In genomic region chr8:84167696-84168095, GRCm38 (mm10) we compare ENCODE assay signal across 20 mouse cellular contexts. TPM values are rescaled to one million over a fixed set of nuclear protein-coding genes. Genes with fewer than 3 reads are reported as not detected.
A peak's percentile ranks its signal among the peaks of the same experiment; 100 is the strongest.
DNase-seq lines count a peak whose midpoint lies in the region; ATAC-seq lines count a peak whose summit lies in the region.
"Had no signal": no experiment of that assay in that cellular context is flagged by ENCODE, and none has a peak within 500 bp of the region (broad histone marks: within the 10 kb centered on the region; RNA-seq: fewer than 3 reads in every experiment).

No protein-coding gene starts in this region.

- H3K27me3 ChIP-seq in heart, embryonic 14.5 days (ENCODE audit: control insufficient read depth, insufficient read depth, low read length) = no peaks in the 10 kb centered on the region
- 0 out of 2 replicates have a peak, but pooled peaks cover 3% of the 10 kb centered on the region for H3K27me3 ChIP-seq in liver, embryonic 13.5 days
- H3K27me3 ChIP-seq: forebrain, embryonic 13.5 days; heart, embryonic 12.5 days had no signal

- H3K4me2 ChIP-seq in heart, embryonic 14.5 days (ENCODE audit: low read length) = no peak overlapping the region
- H3K4me2 ChIP-seq in liver, embryonic 13.5 days = no peak overlapping the region
- H3K4me2 ChIP-seq: forebrain, embryonic 13.5 days; heart, embryonic 12.5 days had no signal

- H3K4me3 ChIP-seq in heart, embryonic 14.5 days (ENCODE audit: control insufficient read depth in 1 of 2, insufficient read depth in 1 of 2, low read depth in 1 of 2, low read length in 2 of 2) = no peak overlapping the region
- no peak overlapping the region for H3K4me3 ChIP-seq in liver, embryonic 13.5 days (replicated peaks)
- H3K4me3 ChIP-seq: embryonic facial prominence, embryonic 10.5 days; forebrain, embryonic 13.5 days; gastrocnemius, adult 2 months; heart, embryonic 12.5 days had no signal

- peaks cover 14 to 24% of the 10 kb centered on the region in 2 experiments for H3K4me1 ChIP-seq in heart, embryonic 14.5 days (ENCODE audit: control insufficient read depth in 2 of 2, insufficient read depth in 2 of 2, low read length in 2 of 2)
- H3K4me1 ChIP-seq in liver, embryonic 13.5 days (replicated peaks) = peaks cover 9% of the 10 kb centered on the region; the same call in 1 of the 2 replicates
- H3K4me1 ChIP-seq: embryonic facial prominence, embryonic 10.5 days; forebrain, embryonic 13.5 days had no signal

- no peak for DNase-seq in heart, postnatal 10 days
- no peak for DNase-seq in liver, embryonic 13.5 days
- DNase-seq in liver = no peak
- DNase-seq in gastrocnemius, postnatal 36 days = no peak
- DNase-seq: adrenal gland, adult 2 months; adrenal gland, postnatal 25 days; cerebellum, adult 18-20 months; cerebellum, adult 9-11 months; cerebellum, postnatal 36 days; gastrocnemius, adult 2 months; gastrocnemius, postnatal 25 days; heart, adult 11 months; heart, postnatal 14 days had no signal

- intact Hi-C loops in heart, postnatal 10 days (cut with DNase I) = no loop called here
- intact Hi-C loops in gastrocnemius, postnatal 36 days (cut with DNase I) = no loop called here

- H3K27ac ChIP-seq in heart, embryonic 14.5 days (replicated peaks in 1 of 2; ENCODE audit: control insufficient read depth in 1 of 2, insufficient read depth in 1 of 2, low read depth in 2 of 2, low read length in 2 of 2) = no peak overlapping the region
- no peak overlapping the region for H3K27ac ChIP-seq in liver, embryonic 13.5 days
- H3K27ac ChIP-seq: embryonic facial prominence, embryonic 10.5 days; forebrain, embryonic 13.5 days; gastrocnemius, adult 2 months; hindbrain, postnatal 0 days had no signal

- WGBS in heart, embryonic 14.5 days = 62% methylated on average over 2 of the region's 2 CpGs
- 48% methylated on average over 2 of the region's 2 CpGs for WGBS in liver, embryonic 13.5 days (ENCODE audit: insufficient replicate concordance)

- peak overlapping the region; percentile 21; the same call in 1 of the 2 replicates for H3K9ac ChIP-seq in heart, embryonic 14.5 days (ENCODE audit: low read length)
- H3K9ac ChIP-seq in liver, embryonic 13.5 days = no peak overlapping the region
- H3K9ac ChIP-seq: forebrain, embryonic 13.5 days; heart, embryonic 12.5 days had no signal

- H3K36me3 ChIP-seq in heart, embryonic 14.5 days (ENCODE audit: control insufficient read depth, insufficient read depth, low read length) = peaks cover 21% of the 10 kb centered on the region
- no peaks in the 10 kb centered on the region for H3K36me3 ChIP-seq in liver, embryonic 13.5 days

- no peak for ATAC-seq in heart, embryonic 14.5 days (ENCODE audit: insufficient number of reproducible peaks, insufficient read depth, low FRiP score, low read depth)
- ATAC-seq in liver, embryonic 13.5 days (ENCODE audit: low read depth) = peak; percentile 69
- peak; percentile 25; the same call in 1 of the 2 replicates for ATAC-seq in common myeloid progenitor, adult 5-6 weeks (replicated peaks; ENCODE audit: low read depth, poor library complexity, severe bottlenecking)
- ATAC-seq in megakaryocyte progenitor cell, adult 5-6 weeks (replicated peaks; ENCODE audit: poor library complexity) = peak; percentile 63
- ATAC-seq: forebrain, embryonic 13.5 days; hindbrain, postnatal 0 days had no signal

- H3K9me3 ChIP-seq in heart, embryonic 14.5 days (ENCODE audit: control insufficient read depth, low read length) = no peaks in the 10 kb centered on the region
- H3K9me3 ChIP-seq in liver, embryonic 13.5 days (replicated peaks) = no peaks in the 10 kb centered on the region
- H3K9me3 ChIP-seq: embryonic facial prominence, embryonic 10.5 days; forebrain, embryonic 13.5 days; heart, embryonic 12.5 days had no signal

RNA-seq across cellular contexts. Expression of gene Nanos3, which starts 17.3 kb away (rescaled TPM):
- 2.4 and 3.8 TPM in 2 replicates for polyA plus RNA-seq in heart, embryonic 14.5 days (2014; fragmentation: Nextera tagmentation; extraction: Ambion mirVana)
- 1 to 10 TPM; 3.6 to 4.1 TPM for total RNA-seq in heart, postnatal 10 days (2021)
- polyA plus RNA-seq in liver, embryonic 13.5 days (2015; fragmentation: Nextera tagmentation; extraction: Ambion mirVana) = 0.28 and 0.34 TPM in 2 replicates
- total RNA-seq in common myeloid progenitor, adult 5-6 weeks (2017) = not detected in 2 replicates
- 0.54 and 1.7 TPM in 2 replicates for total RNA-seq in megakaryocyte progenitor cell, adult 5-6 weeks (2015)
- 3.5 TPM in 1 of 2 replicates, not detected in the other for total RNA-seq in megakaryocyte progenitor cell, adult 5-6 weeks (2017)
- total RNA-seq in gastrocnemius, postnatal 36 days (2021) = not detected
- total RNA-seq: gastrocnemius, adult 2 months; gastrocnemius, postnatal 25 days had no signal

RNA-seq across cellular contexts. Expression of gene 4930432K21Rik, which starts 19.9 kb away (rescaled TPM):
- polyA plus RNA-seq in heart, embryonic 14.5 days (2014; fragmentation: Nextera tagmentation; extraction: Ambion mirVana) = 0.43 and 0.63 TPM in 2 replicates
- under 1 TPM; 0.22 to 0.32 TPM for total RNA-seq in heart, postnatal 10 days (2021)
- polyA plus RNA-seq in liver, embryonic 13.5 days (2015; fragmentation: Nextera tagmentation; extraction: Ambion mirVana) = 0.13 and 0.25 TPM in 2 replicates
- total RNA-seq in common myeloid progenitor, adult 5-6 weeks (2017) = 1.3 and 1.7 TPM in 2 replicates
- 0.17 and 0.32 TPM in 2 replicates for total RNA-seq in megakaryocyte progenitor cell, adult 5-6 weeks (2015)
- total RNA-seq in megakaryocyte progenitor cell, adult 5-6 weeks (2017) = 2.1 and 2.2 TPM in 2 replicates
- under 1 TPM in 1 of 2 experiments, not detected in 1; 0.28 TPM for total RNA-seq in gastrocnemius, postnatal 36 days (2021)
- total RNA-seq: gastrocnemius, postnatal 25 days had no signal

RNA-seq across cellular contexts. Expression of gene Cc2d1a, which starts 20.0 kb away (rescaled TPM):
- polyA plus RNA-seq in heart, embryonic 14.5 days (2014; fragmentation: Nextera tagmentation; extraction: Ambion mirVana) = 9.3 and 11.8 TPM in 2 replicates
- 10 to 100 TPM; 13.3 to 14.1 TPM for total RNA-seq in heart, postnatal 10 days (2021)
- 5.4 and 6.2 TPM in 2 replicates for polyA plus RNA-seq in liver, embryonic 13.5 days (2015; fragmentation: Nextera tagmentation; extraction: Ambion mirVana)
- total RNA-seq in common myeloid progenitor, adult 5-6 weeks (2017) = 3.9 and 6.2 TPM in 2 replicates
- 7.3 and 8.0 TPM in 2 replicates for total RNA-seq in megakaryocyte progenitor cell, adult 5-6 weeks (2015)
- total RNA-seq in megakaryocyte progenitor cell, adult 5-6 weeks (2017) = 5.7 and 8.0 TPM in 2 replicates
- 10 to 100 TPM; 15.7 to 16.1 TPM for total RNA-seq in gastrocnemius, postnatal 36 days (2021)

RNA-seq across cellular contexts. Expression of gene Podnl1, which starts 41.9 kb away (rescaled TPM):
- 0.08 and 0.16 TPM in 2 replicates for polyA plus RNA-seq in heart, embryonic 14.5 days (2014; fragmentation: Nextera tagmentation; extraction: Ambion mirVana)
- total RNA-seq in heart, postnatal 10 days (2021) = under 1 TPM in 1 of 2 experiments, not detected in 1; 0.12 TPM
- 0.05 TPM in 1 of 2 replicates, not detected in the other for polyA plus RNA-seq in liver, embryonic 13.5 days (2015; fragmentation: Nextera tagmentation; extraction: Ambion mirVana)
- total RNA-seq in common myeloid progenitor, adult 5-6 weeks (2017) = not detected in 2 replicates
- 0.05 TPM in 1 of 2 replicates, not detected in the other for total RNA-seq in megakaryocyte progenitor cell, adult 5-6 weeks (2015)
- 0.54 TPM in 1 of 2 replicates, not detected in the other for total RNA-seq in megakaryocyte progenitor cell, adult 5-6 weeks (2017)
- not detected for total RNA-seq in gastrocnemius, postnatal 36 days (2021)
- total RNA-seq: gastrocnemius, adult 2 months; gastrocnemius, postnatal 25 days; hindbrain, postnatal 0 days had no signal
